Mouse (Mus musculus) kidney, postnatal 0 days (tissue): ENCODE measurements around the gene Smco2. TPM values are rescaled to one million over a fixed set of nuclear protein-coding genes. Genes with fewer than 3 reads are reported as not detected.
A peak's percentile ranks its signal among the peaks of the same experiment; 100 is the strongest.

Experiments used
- ATAC-seq: fragments of 200-750 bp; cut with Nextera tagmentation; replicated peaks from 2 replicates; pipeline ENCODE4 v1.8.0; 2017; ENCODE audit warnings: low read depth, moderate number of reproducible peaks, moderate TSS enrichment, moderate library complexity; ENCODE audit not compliant: low FRiP score
- DNase-seq: peaks from one replicate; pipeline ENCODE4 v3.0.0-alpha.2; 2016; ENCODE audit warnings: low spot score
- H3K27ac ChIP-seq: fragments of 300-500 bp; sonication (generic); 2 replicates; pipeline ENCODE4 v1.5.1; 2014; ENCODE audit warnings: mild to moderate bottlenecking
- H3K27me3 ChIP-seq: fragments of 300-500 bp; sonication (generic); 2 replicates; pipeline ENCODE4 v1.6.1; 2014; ENCODE audit warnings: low read length, mixed read lengths; ENCODE audit not compliant: insufficient read depth
- H3K36me3 ChIP-seq: fragments of 300-500 bp; sonication (generic); 2 replicates; pipeline ENCODE4 v1.6.1; 2014; ENCODE audit warnings: low read length, mixed read lengths; ENCODE audit not compliant: insufficient read depth
- H3K4me1 ChIP-seq: fragments of 300-500 bp; sonication (generic); replicated peaks from 2 replicates; pipeline ENCODE4 v1.6.1; 2014; ENCODE audit warnings: antibody characterized with exemption, low read length, mixed read lengths; ENCODE audit not compliant: insufficient read depth
- H3K4me2 ChIP-seq: fragments of 300-500 bp; sonication (generic); 2 replicates; pipeline ENCODE4 v1.6.1; 2014; ENCODE audit warnings: mild to moderate bottlenecking, low read length, moderate library complexity, mixed read lengths
- H3K4me3 ChIP-seq: fragments of 300-500 bp; sonication (generic); replicated peaks from 2 replicates; pipeline ENCODE4 v1.5.1; 2014; ENCODE audit warnings: low read depth, low read length
- H3K9ac ChIP-seq: fragments of 300-500 bp; sonication (generic); 2 replicates; pipeline ENCODE4 v1.6.1; 2014; ENCODE audit warnings: low read depth, low read length
- H3K9me3 ChIP-seq: fragments of 300-500 bp; sonication (generic); replicated peaks from 2 replicates; pipeline ENCODE4 v1.6.1; 2016; ENCODE audit warnings: low read length, inconsistent platforms, mixed read lengths
- CTCF ChIP-seq: IDR thresholded peaks from 2 replicates; pipeline ENCODE4 v1.5.1; 2016; ENCODE audit warnings: antibody characterized with exemption, low read depth, mild to moderate bottlenecking, moderate library complexity
- WGBS: fragments of 180-500 bp; shearing (Covaris S2); extraction: QIAGEN DNeasy Blood & Tissue Kit; methylation state at CpG from one replicate; pipeline ENCODE4 v1.1.7; 2014; 5-methylcytosine and 5-hydroxymethylcytosine counted together
- polyA plus RNA-seq: library from polyadenylated mRNA; unstranded; fragments of >200 nt; fragmentation: Nextera tagmentation; extraction: Ambion mirVana; gene quantifications from 2 replicates; pipeline ENCODE4 v1.2.1, GENCODE M21; 2015

Smco2 gene
- polyA plus RNA-seq, 1 experiment from 2014 or later: not detected

DNA sequence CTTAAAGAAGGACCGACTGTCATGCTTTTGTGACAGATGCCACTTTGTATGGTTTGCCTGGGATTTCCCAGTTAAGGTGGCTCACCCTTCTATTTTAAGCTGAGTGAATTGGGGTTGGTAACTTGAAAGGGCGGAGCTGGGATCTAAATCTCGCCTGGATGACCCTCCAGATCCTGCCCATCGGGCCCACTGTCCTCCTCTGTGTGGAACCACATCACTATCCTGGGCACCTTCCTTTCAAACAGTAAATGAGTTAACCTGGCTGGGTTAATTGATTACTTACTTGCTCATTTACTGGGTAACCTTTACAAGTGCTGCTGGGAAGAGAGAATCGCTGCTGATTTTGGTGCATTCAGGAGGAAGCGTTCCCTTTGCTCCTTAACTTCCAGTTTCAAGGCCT lies 68.4 kb downstream of the Smco2 start:
- H3K4me3 ChIP-seq: no peak overlapping the region
- no peak overlapping the region for H3K4me2 ChIP-seq
- no peaks in the 10 kb centered on the region for H3K27me3 ChIP-seq
- no peaks in the 10 kb centered on the region for H3K36me3 ChIP-seq
- DNase-seq: no peak
- 0 out of 2 replicates have a peak, but pooled peaks have one; percentile 46 for ATAC-seq
- no peak overlapping the region for H3K9ac ChIP-seq
- peaks cover 11% of the 10 kb centered on the region; the same call in 1 of the 2 replicates for H3K4me1 ChIP-seq
- H3K9me3 ChIP-seq: no peaks in the 10 kb centered on the region
- WGBS: 76% methylated on average over 6 of the region's 6 CpGs
- peak overlapping the region; percentile 54 for H3K27ac ChIP-seq
- no peak for TF ChIP-seq CTCF

Other genes with a start within 250 kb of the Smco2 start
- 144 and 153 TPM in 2 replicates for gene Med21, start 207.6 kb upstream of the Smco2 start, polyA plus RNA-seq
- gene Tm7sf3, start 207.3 kb upstream of the Smco2 start, polyA plus RNA-seq: 37.8 and 38.3 TPM in 2 replicates
- 13.1 and 14.2 TPM in 2 replicates for gene Stk38l, start 125.1 kb upstream of the Smco2 start, polyA plus RNA-seq
- gene Arntl2, start 54.0 kb upstream of the Smco2 start, polyA plus RNA-seq: 1.2 and 1.8 TPM in 2 replicates
- gene Ppfibp1, start 38.4 kb downstream of the Smco2 start, polyA plus RNA-seq: 55.9 and 60.2 TPM in 2 replicates
- gene 1700034J05Rik, start 104.3 kb downstream of the Smco2 start, polyA plus RNA-seq: 0.09 TPM in 1 of 2 replicates, not detected in the other
- 0.70 and 0.84 TPM in 2 replicates for gene Rep15, start 182.5 kb downstream of the Smco2 start, polyA plus RNA-seq
- 132 and 139 TPM in 2 replicates for gene Mrps35, start 192.7 kb downstream of the Smco2 start, polyA plus RNA-seq
- 3.7 and 4.3 TPM in 2 replicates for gene Mansc4, start 236.9 kb downstream of the Smco2 start, polyA plus RNA-seq
- 5.7 and 6.0 TPM in 2 replicates for gene Klhl42, start 241.3 kb downstream of the Smco2 start, polyA plus RNA-seq